Mouse (Mus musculus) cerebellum, adult 2 months (tissue): ENCODE results near the gene Ppm1l. TPM values are rescaled to one million over a fixed set of nuclear protein-coding genes. Genes with fewer than 3 reads are reported as not detected.

Source experiments
- DNase-seq, 2 experiments: peaks; one replicate each; pipeline ENCODE4 v3.0.0; 2021
- H3K27ac ChIP-seq: fragments of 200-500 bp; 2 replicates; pipeline ENCODE4 v1.5.1; 2012; ENCODE audit warnings: low read length, control low read depth, inconsistent platforms; ENCODE audit not compliant: insufficient read depth
- H3K27me3 ChIP-seq: fragments of 200-500 bp; 2 replicates; pipeline ENCODE4 v1.6.1; 2012; ENCODE audit warnings: inconsistent platforms, mild to moderate bottlenecking, low read length, moderate library complexity; ENCODE audit not compliant: control insufficient read depth, insufficient read depth
- H3K4me1 ChIP-seq: fragments of 200-500 bp; 2 replicates; pipeline ENCODE4 v1.6.1; 2011; ENCODE audit warnings: low read length; ENCODE audit not compliant: control insufficient read depth, insufficient read depth
- H3K4me3 ChIP-seq: fragments of 200-500 bp; replicated peaks from 2 replicates; pipeline ENCODE3; 2011; ENCODE audit warnings: mild to moderate bottlenecking, low read depth, low read length, control low read depth; ENCODE audit not compliant: insufficient read depth
- CTCF ChIP-seq: fragments of 200-500 bp; IDR thresholded peaks from 2 replicates; pipeline ENCODE4 v1.5.1; 2011; ENCODE audit warnings: low read depth, mild to moderate bottlenecking, control low read depth, low read length, moderate library complexity, borderline replicate concordance; ENCODE audit not compliant: insufficient read depth
- POLR2A ChIP-seq: fragments of 200-500 bp; IDR thresholded peaks from 2 replicates; pipeline ENCODE4 v1.6.1; 2011; ENCODE audit warnings: low read length, control low read depth, borderline replicate concordance; ENCODE audit not compliant: insufficient read depth
- WGBS: fragments of 180-500 bp; shearing (Covaris S2); methylation state at CpG from one replicate; pipeline ENCODE4 v1.1.7; 2018; 5-methylcytosine and 5-hydroxymethylcytosine counted together
- polyA plus RNA-seq: library from polyadenylated mRNA; depleted of rRNA; stranded (reverse); fragments of >200 nt; gene quantifications from 2 replicates; pipeline ENCODE4 v1.2.3, GENCODE M21; 2012

The Ppm1l gene
- polyA plus RNA-seq, 1 experiment: 38.2 TPM

DNA sequence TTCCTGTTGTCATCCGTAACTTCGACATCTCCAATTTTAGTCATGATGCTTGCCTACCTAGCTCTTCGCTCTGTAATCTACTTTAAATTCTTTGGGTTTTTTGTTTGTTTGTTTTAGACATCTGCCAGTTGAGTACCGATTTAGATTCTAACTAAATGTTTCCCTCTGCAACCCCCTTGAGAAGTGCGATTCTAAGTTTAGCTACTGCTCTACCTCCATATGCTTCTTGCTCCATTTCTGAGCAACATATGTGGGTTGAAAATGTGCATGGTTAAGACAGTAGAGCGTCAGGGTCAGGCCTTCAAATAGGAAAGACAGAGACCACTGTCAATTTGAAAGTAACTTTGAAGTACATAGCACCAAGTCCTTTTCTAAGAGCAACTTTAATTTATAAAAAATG, 142.1 kb downstream of the Ppm1l start:
- H3K4me3 ChIP-seq: no peak overlapping the region
- no peak overlapping the region for H3K27ac ChIP-seq
- no peak for TF ChIP-seq POLR2A
- no peak for TF ChIP-seq CTCF
- H3K4me1 ChIP-seq: no peaks in the 10 kb centered on the region; the same call in 1 of the 2 replicates
- no peak for DNase-seq
- 75% methylated on average over 6 of the region's 6 CpGs for WGBS
- H3K27me3 ChIP-seq: no peaks in the 10 kb centered on the region

DNA sequence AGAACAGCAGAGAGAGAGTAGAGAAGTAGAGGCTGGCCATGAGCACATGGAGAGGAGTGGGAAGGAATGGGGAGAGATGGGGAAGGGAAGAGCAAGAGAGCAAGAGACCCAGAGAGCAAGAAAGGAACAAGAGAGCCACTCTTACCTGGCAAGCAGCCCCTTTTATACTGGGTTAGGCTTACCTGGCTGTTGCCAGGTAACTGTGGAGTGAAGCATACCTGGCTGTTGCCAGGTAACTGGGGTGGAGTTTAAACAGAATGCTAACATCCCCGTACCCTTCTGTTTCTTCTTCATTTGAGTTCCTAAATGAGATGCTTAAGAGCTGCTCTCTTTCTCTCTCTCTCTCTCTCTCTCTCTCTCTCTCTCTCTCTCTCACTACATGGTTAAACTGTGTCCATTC, 145.3 kb downstream of the Ppm1l start:
- DNase-seq: no peak
- Histone ChIP-seq H3K27ac (no peak overlapping the region), H3K4me1 (peaks cover 4% of the 10 kb centered on the region; the same call in 1 of the 2 replicates), H3K27me3 (no peaks in the 10 kb centered on the region), H3K4me3 (no peak overlapping the region)
- WGBS: 42% methylated on average over 1 of the region's 1 CpGs
- TF ChIP-seq POLR2A (no peak), CTCF (no peak)

DNA sequence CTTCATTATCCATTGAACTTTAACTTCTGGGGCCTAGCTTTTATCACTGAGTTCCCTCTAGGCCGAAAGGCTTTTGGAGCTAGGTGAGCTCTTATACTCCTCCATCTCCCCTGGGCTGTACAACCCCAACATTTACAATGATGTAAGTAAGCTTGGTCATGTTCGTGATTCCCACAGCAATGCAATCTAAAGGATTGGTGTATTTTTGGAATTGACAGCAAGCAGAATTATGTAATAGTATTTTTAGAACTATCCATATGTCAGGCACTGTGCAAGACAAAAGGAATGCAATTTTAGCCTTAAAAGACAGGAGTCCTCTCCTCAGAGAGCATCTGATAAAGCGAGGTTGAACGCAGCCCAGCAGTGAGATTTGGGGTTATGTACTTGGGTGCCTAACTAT, 149.1 kb downstream of the Ppm1l start:
- WGBS: 66% methylated on average over 4 of the region's 4 CpGs
- TF ChIP-seq CTCF: no peak
- no peak for TF ChIP-seq POLR2A
- Histone ChIP-seq H3K27me3 (no peaks in the 10 kb centered on the region), H3K27ac (no peak overlapping the region), H3K4me1 (peaks cover 19% of the 10 kb centered on the region; the same call in 1 of the 2 replicates), H3K4me3 (no peak overlapping the region)
- no peak for DNase-seq

DNA sequence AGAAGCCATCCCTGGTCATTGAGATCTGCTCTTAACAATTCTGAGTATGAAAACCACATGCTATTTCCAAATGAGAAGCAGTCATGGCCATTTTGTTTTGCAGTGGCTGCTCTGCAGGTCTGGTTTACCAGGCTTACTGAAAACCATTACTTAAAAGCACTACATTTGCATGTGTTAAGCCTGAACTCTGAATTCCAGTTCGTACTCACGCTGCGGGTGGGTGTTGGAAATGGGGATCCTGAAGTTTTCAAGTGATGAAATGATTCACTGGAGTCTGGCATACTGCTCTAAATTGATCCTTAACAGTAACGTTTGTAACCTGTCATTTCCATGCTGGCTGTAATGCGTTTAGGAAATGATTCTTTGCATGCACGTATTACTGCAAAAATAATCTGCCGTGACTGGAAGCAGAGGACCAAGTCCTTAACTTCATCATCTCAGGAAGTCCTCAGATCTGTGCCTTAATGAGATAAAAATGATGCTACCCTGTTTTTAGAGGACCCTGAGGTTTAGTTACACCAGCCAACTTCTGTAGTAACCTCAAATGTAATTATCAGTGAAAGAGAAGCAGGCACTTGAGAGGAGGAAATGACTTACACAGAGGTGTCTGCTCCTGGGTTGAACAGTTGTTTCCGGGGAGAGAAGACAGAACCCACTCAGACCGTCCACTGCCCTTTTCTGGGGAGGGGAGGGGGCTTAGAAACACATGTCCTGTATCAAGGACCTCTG, 151.8 kb downstream of the Ppm1l start:
- H3K4me3 ChIP-seq: no peak overlapping the region
- WGBS: 84% methylated on average over 9 of the region's 9 CpGs
- H3K27me3 ChIP-seq: no peaks in the 10 kb centered on the region
- no peak for DNase-seq
- H3K4me1 ChIP-seq: peaks cover 23% of the 10 kb centered on the region
- no peak overlapping the region for H3K27ac ChIP-seq
- TF ChIP-seq CTCF (no peak), POLR2A (no peak)

DNA sequence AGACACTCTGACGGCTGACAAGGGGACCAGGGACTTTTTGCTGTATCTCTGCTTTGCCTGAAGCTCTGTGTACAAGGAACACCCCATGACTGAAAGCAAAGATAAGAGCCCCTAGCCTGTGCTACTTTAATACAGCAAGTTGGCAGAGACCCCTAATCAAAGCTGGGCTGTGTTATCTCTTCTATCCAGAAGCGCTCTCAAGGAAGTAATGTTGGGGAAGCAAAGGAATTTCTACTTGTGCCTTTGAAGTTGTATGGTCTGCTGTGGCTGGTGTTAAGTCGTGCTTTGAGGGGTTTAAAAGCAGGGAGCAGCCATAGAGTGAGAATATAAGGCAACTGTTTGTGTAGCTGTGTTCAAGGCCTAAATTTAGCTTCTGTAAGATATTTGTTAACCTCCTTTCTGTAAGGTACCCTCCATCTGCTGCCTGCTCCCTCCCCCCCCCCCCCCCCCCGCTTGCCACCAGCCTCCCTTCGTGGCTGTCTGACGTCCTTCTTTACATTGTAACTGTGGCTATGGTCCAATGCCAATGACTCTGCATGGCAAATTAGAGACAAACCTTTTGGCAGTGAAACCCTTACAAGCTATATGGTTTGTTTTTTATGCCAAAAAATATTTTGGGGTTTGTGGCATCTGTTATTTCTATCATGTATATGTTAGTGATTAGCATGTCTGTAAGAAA, 152.9 kb downstream of the Ppm1l start:
- no peak for DNase-seq
- Histone ChIP-seq H3K4me3 (no peak overlapping the region), H3K4me1 (peaks cover 23% of the 10 kb centered on the region), H3K27me3 (no peaks in the 10 kb centered on the region), H3K27ac (no peak overlapping the region)
- TF ChIP-seq CTCF (no peak), POLR2A (no peak)
- 51% methylated on average over 5 of the region's 6 CpGs for WGBS

DNA sequence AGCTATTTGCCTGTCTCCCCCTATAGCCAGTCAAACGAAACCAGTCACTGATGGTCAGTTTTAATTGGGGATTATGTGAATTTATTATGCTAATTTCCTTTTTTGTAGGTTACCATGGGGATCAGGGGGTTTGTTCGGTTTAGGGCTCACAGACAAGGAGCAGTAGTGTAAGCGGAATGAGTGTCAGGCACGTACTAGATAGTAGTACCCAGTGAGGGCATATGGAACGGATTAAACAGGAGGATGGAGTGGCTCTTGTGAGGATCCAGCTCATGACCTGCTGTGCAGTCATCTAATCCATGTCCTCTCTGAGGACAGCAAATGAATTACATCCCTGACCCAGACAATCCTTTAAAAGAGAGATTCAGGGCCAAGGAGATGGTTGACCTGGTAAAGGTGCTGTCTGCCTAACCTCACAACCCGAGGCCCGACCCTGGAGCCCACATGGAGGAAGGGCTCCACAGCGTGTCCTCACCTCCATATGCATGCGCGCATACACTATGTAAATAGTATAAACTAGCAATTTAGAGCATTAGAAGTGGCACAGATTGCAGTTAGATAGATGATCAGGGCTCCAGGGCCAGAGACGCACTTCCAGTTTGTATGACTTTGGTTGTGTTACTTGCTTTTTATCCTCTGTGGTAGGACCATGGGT, 153.6 kb downstream of the Ppm1l start:
- DNase-seq: no peak
- TF ChIP-seq CTCF (no peak), POLR2A (no peak)
- no peak overlapping the region for H3K4me3 ChIP-seq

DNA sequence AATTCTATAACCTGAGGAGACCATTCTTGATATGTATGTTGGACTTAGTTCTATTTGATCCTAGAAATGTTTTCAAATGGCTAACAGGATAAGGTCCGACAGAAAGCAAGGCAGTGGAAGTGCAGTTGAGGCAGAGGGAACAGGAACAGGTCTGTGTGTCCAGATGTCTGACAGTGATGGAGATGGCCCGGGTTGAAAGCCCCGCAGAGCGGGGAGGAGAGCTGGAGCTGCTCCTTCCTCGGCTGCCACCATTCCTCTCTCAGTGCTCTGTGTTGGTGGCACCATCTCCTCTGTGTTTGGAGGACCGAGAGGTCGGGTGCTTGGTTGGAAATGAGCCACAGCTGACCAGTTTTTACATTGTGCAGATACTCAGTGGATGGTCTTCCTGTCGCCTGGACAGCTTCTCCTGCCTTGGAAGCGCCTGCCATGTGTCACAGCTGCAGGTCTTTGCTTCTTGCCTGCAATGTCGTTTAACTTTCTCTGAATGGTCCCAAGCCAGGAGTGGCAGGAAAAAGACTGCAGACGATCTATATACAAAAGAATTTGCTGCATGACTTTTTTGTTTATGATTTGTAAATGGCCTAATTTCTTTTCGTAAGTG, 159.3 kb downstream of the Ppm1l start:
- Histone ChIP-seq H3K27ac (no peak overlapping the region), H3K27me3 (no peaks in the 10 kb centered on the region), H3K4me1 (peaks cover 4% of the 10 kb centered on the region), H3K4me3 (no peak overlapping the region)
- 36% methylated on average over 12 of the region's 12 CpGs for WGBS
- TF ChIP-seq CTCF: no peak
- no peak for TF ChIP-seq POLR2A
- DNase-seq: no peak

More for the DNA sequence above, 153.6 kb downstream of the Ppm1l start:
- Histone ChIP-seq H3K4me1 (peaks cover 23% of the 10 kb centered on the region), H3K27me3 (no peaks in the 10 kb centered on the region), H3K27ac (no peak overlapping the region)
- 73% methylated on average over 11 of the region's 11 CpGs for WGBS

DNA sequence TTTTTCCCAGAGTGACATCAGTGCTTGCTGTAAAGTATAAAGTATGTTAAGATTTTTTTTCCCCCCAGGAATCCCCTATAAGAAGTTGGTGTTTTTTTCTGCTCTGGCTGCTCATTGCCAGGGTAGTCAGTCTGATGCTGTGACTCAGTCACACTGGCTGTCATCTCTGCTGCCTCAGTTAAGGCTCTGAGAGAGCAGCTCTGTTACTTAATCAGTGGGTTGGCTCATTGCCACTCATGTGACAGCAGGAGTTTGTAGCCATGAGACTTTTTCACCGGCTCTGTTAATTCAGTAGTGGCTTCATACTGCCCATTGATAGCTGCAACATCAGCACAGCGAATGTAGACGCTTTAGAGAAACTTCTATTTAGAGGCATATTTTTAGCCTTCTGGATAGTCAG, 163.3 kb downstream of the Ppm1l start:
- Histone ChIP-seq H3K27ac (no peak overlapping the region), H3K4me1 (peaks cover 7% of the 10 kb centered on the region), H3K4me3 (no peak overlapping the region), H3K27me3 (no peaks in the 10 kb centered on the region)
- 47% methylated on average over 3 of the region's 3 CpGs for WGBS
- DNase-seq: peak in 1 of 2 experiments; percentile 58
- no peak for TF ChIP-seq POLR2A
- no peak for TF ChIP-seq CTCF
